Mouse (Mus musculus) liver, embryonic 12.5 days (tissue): ENCODE data around the gene Fbxl19. TPM values are rescaled to one million over a fixed set of nuclear protein-coding genes. Genes with fewer than 3 reads are reported as not detected.

ENCODE experiments used
- ATAC-seq: fragments of 200-750 bp; cut with Nextera tagmentation; 2 replicates; pipeline ENCODE4 v1.8.0; 2017; ENCODE audit warnings: moderate number of reproducible peaks, mild to moderate bottlenecking, moderate library complexity
- H3K27ac ChIP-seq: fragments of 300-500 bp; sonication (generic); 2 replicates; pipeline ENCODE4 v1.5.1; 2016; ENCODE audit warnings: mild to moderate bottlenecking
- H3K27me3 ChIP-seq: fragments of 300-500 bp; sonication (generic); replicated peaks from 2 replicates; pipeline ENCODE4 v1.6.1; 2016; ENCODE audit warnings: mild to moderate bottlenecking, moderate library complexity
- H3K36me3 ChIP-seq: fragments of 300-500 bp; sonication (generic); 2 replicates; pipeline ENCODE4 v1.6.1; 2016; ENCODE audit warnings: mild to moderate bottlenecking, moderate library complexity
- H3K4me1 ChIP-seq: fragments of 300-500 bp; sonication (generic); 2 replicates; pipeline ENCODE4 v1.6.1; 2016
- H3K4me2 ChIP-seq: fragments of 300-500 bp; sonication (generic); 2 replicates; pipeline ENCODE4 v1.6.1; 2016; ENCODE audit warnings: mild to moderate bottlenecking, moderate library complexity
- H3K4me3 ChIP-seq: fragments of 300-500 bp; sonication (generic); 2 replicates; pipeline ENCODE4 v1.5.1; 2016; ENCODE audit warnings: mild to moderate bottlenecking, moderate library complexity
- H3K9ac ChIP-seq: fragments of 300-500 bp; sonication (generic); 2 replicates; pipeline ENCODE4 v1.6.1; 2016; ENCODE audit warnings: mild to moderate bottlenecking, moderate library complexity
- H3K9me3 ChIP-seq: fragments of 300-500 bp; sonication (generic); replicated peaks from 2 replicates; pipeline ENCODE4 v1.6.1; 2016; ENCODE audit warnings: mild to moderate bottlenecking, moderate library complexity
- WGBS: fragments of 180-500 bp; shearing (Covaris S2); methylation state at CpG from one replicate; pipeline ENCODE4 v1.1.7; 2016; ENCODE audit not compliant: insufficient replicate concordance; 5-methylcytosine and 5-hydroxymethylcytosine counted together
- polyA plus RNA-seq: library from polyadenylated mRNA; unstranded; fragments of >200 nt; fragmentation: Nextera tagmentation; extraction: Ambion mirVana; gene quantifications from 2 replicates; pipeline ENCODE4 v1.2.1, GENCODE M21; 2016

The Fbxl19 gene
- polyA plus RNA-seq, 1 experiment from 2014 or later: 3.7 TPM

GRCm38 (mm10) chr7:127798591-127798990 is 54.2 kb downstream of the Fbxl19 start:
- Histone ChIP-seq H3K4me2 (no peak overlapping the region), H3K4me1 (peaks cover 36% of the 10 kb centered on the region), H3K36me3 (peaks cover 91% of the 10 kb centered on the region), H3K9me3 (no peaks in the 10 kb centered on the region), H3K27ac (no peak overlapping the region), H3K4me3 (no peak overlapping the region), H3K9ac (no peak overlapping the region), H3K27me3 (no peaks in the 10 kb centered on the region)
- 81% methylated on average over 4 of the region's 4 CpGs for WGBS
- no peak for ATAC-seq

- peaks cover 85% of the 10 kb centered on the region for H3K36me3 ChIP-seq
- H3K9ac ChIP-seq: no peak overlapping the region
- no peaks in the 10 kb centered on the region for H3K27me3 ChIP-seq
- peaks cover 41% of the 10 kb centered on the region for H3K4me1 ChIP-seq
- no peak overlapping the region for H3K4me2 ChIP-seq
- no peaks in the 10 kb centered on the region for H3K9me3 ChIP-seq
- ATAC-seq: no peak
- no peak overlapping the region for H3K4me3 ChIP-seq
- 83% methylated on average over 13 of the region's 13 CpGs for WGBS
- H3K27ac ChIP-seq: no peak overlapping the region; the same call in 1 of the 2 replicates
These were observed 54.9 kb downstream of the Fbxl19 start for GRCm38 (mm10) chr7:127799211-127799610.

GRCm38 (mm10) chr7:127799738-127800137 is 55.4 kb downstream of the Fbxl19 start:
- Histone ChIP-seq H3K27me3 (no peaks in the 10 kb centered on the region), H3K36me3 (peaks cover 80% of the 10 kb centered on the region), H3K9me3 (no peaks in the 10 kb centered on the region), H3K27ac (peak overlapping the region; percentile 17; the same call in 1 of the 2 replicates), H3K4me2 (no peak overlapping the region), H3K4me1 (peaks cover 46% of the 10 kb centered on the region), H3K9ac (no peak overlapping the region), H3K4me3 (no peak overlapping the region)
- WGBS: 75% methylated on average over 1 of the region's 1 CpGs
- ATAC-seq: no peak

- peak within 1 kb of the TSS; percentile 37; the same call in 1 of the 2 replicates for H3K9ac ChIP-seq
- peaks cover 72% of the 10 kb centered on the region for H3K36me3 ChIP-seq
- ATAC-seq: peak; percentile 61
- H3K27ac ChIP-seq: peak within 1 kb of the TSS; percentile 42
- H3K4me3 ChIP-seq: peak within 1 kb of the TSS; percentile 16
- 24% methylated on average over 6 of the region's 6 CpGs for WGBS
- no peaks in the 10 kb centered on the region for H3K9me3 ChIP-seq
- no peaks in the 10 kb centered on the region for H3K27me3 ChIP-seq
- H3K4me2 ChIP-seq: peak within 1 kb of the TSS; percentile 45
- H3K4me1 ChIP-seq: peaks cover 54% of the 10 kb centered on the region
These were observed 56.2 kb downstream of the Fbxl19 start, which contains the start of gene Hsd3b7 for GRCm38 (mm10) chr7:127800435-127801009. TSS of gene Hsd3b7 (plus strand) at chr7:127800604.

GRCm38 (mm10) chr7:127801010-127801621 is 56.8 kb downstream of the Fbxl19 start:
- Histone ChIP-seq H3K9me3 (no peaks in the 10 kb centered on the region), H3K9ac (no peak overlapping the region), H3K4me3 (peak overlapping the region; percentile 16), H3K36me3 (peaks cover 66% of the 10 kb centered on the region), H3K27ac (peak overlapping the region; percentile 42), H3K27me3 (no peaks in the 10 kb centered on the region), H3K4me2 (peak overlapping the region; percentile 45), H3K4me1 (peaks cover 60% of the 10 kb centered on the region)
- ATAC-seq: no peak
- 78% methylated on average over 8 of the region's 8 CpGs for WGBS

GRCm38 (mm10) chr7:127802313-127802712 is 58.0 kb downstream of the Fbxl19 start:
- H3K4me2 ChIP-seq: no peak overlapping the region
- 86% methylated on average over 17 of the region's 17 CpGs for WGBS
- no peak for ATAC-seq
- H3K27ac ChIP-seq: no peak overlapping the region
- peaks cover 72% of the 10 kb centered on the region for H3K4me1 ChIP-seq
- no peak overlapping the region for H3K4me3 ChIP-seq
- H3K9ac ChIP-seq: no peak overlapping the region
- no peaks in the 10 kb centered on the region for H3K9me3 ChIP-seq
- H3K27me3 ChIP-seq: no peaks in the 10 kb centered on the region
- H3K36me3 ChIP-seq: peaks cover 54% of the 10 kb centered on the region

GRCm38 (mm10) chr7:127808821-127809220 is 64.5 kb downstream of the Fbxl19 start:
- no peaks in the 10 kb centered on the region for H3K9me3 ChIP-seq
- no peak overlapping the region for H3K9ac ChIP-seq
- no peak for ATAC-seq
- peak overlapping the region; percentile 30; the same call in 1 of the 2 replicates for H3K27ac ChIP-seq
- H3K4me1 ChIP-seq: peaks cover 51% of the 10 kb centered on the region
- WGBS: 53% methylated on average over 5 of the region's 5 CpGs
- no peaks in the 10 kb centered on the region for H3K27me3 ChIP-seq
- H3K4me3 ChIP-seq: no peak overlapping the region
- no peak overlapping the region for H3K4me2 ChIP-seq
- H3K36me3 ChIP-seq: no peaks in the 10 kb centered on the region

GRCm38 (mm10) chr7:127809846-127810245 is 65.5 kb downstream of the Fbxl19 start:
- Histone ChIP-seq H3K4me1 (peaks cover 48% of the 10 kb centered on the region), H3K9me3 (no peaks in the 10 kb centered on the region), H3K4me2 (no peak overlapping the region), H3K27ac (no peak overlapping the region), H3K36me3 (no peaks in the 10 kb centered on the region), H3K27me3 (no peaks in the 10 kb centered on the region), H3K9ac (no peak overlapping the region), H3K4me3 (no peak overlapping the region)
- WGBS: 77% methylated on average over 1 of the region's 1 CpGs
- ATAC-seq: no peak

- H3K27me3 ChIP-seq: no peaks in the 10 kb centered on the region
- peaks cover 48% of the 10 kb centered on the region for H3K4me1 ChIP-seq
- no peaks in the 10 kb centered on the region for H3K9me3 ChIP-seq
- H3K4me3 ChIP-seq: no peak overlapping the region
- 82% methylated on average over 10 of the region's 10 CpGs for WGBS
- H3K4me2 ChIP-seq: no peak overlapping the region
- H3K27ac ChIP-seq: no peak overlapping the region
- H3K36me3 ChIP-seq: no peaks in the 10 kb centered on the region
- H3K9ac ChIP-seq: no peak overlapping the region
- ATAC-seq: no peak
These were observed 66.3 kb downstream of the Fbxl19 start for GRCm38 (mm10) chr7:127810650-127811049.

GRCm38 (mm10) chr7:127811240-127811639 is 66.9 kb downstream of the Fbxl19 start:
- Histone ChIP-seq H3K36me3 (no peaks in the 10 kb centered on the region), H3K4me1 (peaks cover 48% of the 10 kb centered on the region), H3K9me3 (no peaks in the 10 kb centered on the region), H3K27ac (no peak overlapping the region), H3K27me3 (no peaks in the 10 kb centered on the region), H3K4me3 (no peak overlapping the region), H3K9ac (no peak overlapping the region), H3K4me2 (no peak overlapping the region)
- 77% methylated on average over 4 of the region's 4 CpGs for WGBS
- ATAC-seq: no peak

- Histone ChIP-seq H3K4me1 (peaks cover 38% of the 10 kb centered on the region), H3K36me3 (no peaks in the 10 kb centered on the region), H3K4me2 (no peak overlapping the region), H3K9me3 (no peaks in the 10 kb centered on the region), H3K27ac (no peak overlapping the region), H3K27me3 (no peaks in the 10 kb centered on the region), H3K9ac (no peak overlapping the region), H3K4me3 (no peak overlapping the region)
- WGBS: 70% methylated on average over 3 of the region's 3 CpGs
- no peak for ATAC-seq
These were observed 67.9 kb downstream of the Fbxl19 start for GRCm38 (mm10) chr7:127812292-127812691.

GRCm38 (mm10) chr7:127813821-127814220 is 69.5 kb downstream of the Fbxl19 start:
- peak overlapping the region; percentile 72 for H3K27ac ChIP-seq
- no peak overlapping the region for H3K4me3 ChIP-seq
- no peaks in the 10 kb centered on the region for H3K27me3 ChIP-seq
- H3K36me3 ChIP-seq: no peaks in the 10 kb centered on the region
- WGBS: 59% methylated on average over 4 of the region's 4 CpGs
- no peak overlapping the region for H3K4me2 ChIP-seq
- no peaks in the 10 kb centered on the region for H3K9me3 ChIP-seq
- peak; percentile 43; the same call in 1 of the 2 replicates for ATAC-seq
- H3K9ac ChIP-seq: no peak overlapping the region
- peaks cover 26% of the 10 kb centered on the region for H3K4me1 ChIP-seq
